ENCODE assay signal across 28 mouse cellular contexts in the genomic region with DNA sequence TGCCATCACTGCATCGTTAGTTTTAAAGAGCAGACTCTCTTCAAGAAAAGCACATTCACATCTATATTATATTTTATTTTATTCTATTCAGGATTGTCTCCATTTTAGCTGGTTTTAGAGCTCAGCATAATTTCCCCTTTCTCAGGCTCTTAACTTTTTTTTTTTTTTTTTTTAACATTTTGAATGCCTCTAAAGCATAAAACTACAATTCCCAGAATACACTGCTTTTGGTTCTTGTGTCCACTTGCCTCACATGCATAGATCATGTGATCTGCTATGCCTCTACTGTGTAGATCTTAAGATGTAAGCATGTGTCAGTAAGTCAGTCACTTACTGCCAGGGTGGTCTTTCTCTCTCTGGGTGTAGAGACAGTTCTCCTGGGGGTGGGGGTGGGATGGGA. TPM values are rescaled to one million over a fixed set of nuclear protein-coding genes. Genes with fewer than 3 reads are reported as not detected.
DNase-seq lines count a peak whose midpoint lies in the region; ATAC-seq and TF ChIP-seq lines count a peak whose summit lies in the region.
"Had no signal": no experiment of that assay in that cellular context is flagged by ENCODE, and none has a peak within 500 bp of the region (broad histone marks: within the 10 kb centered on the region; RNA-seq: fewer than 3 reads in every experiment).

No protein-coding gene starts in this region.

- ATAC-seq in embryonic facial prominence, embryonic 11.5 days (replicated peaks; ENCODE audit: insufficient number of reproducible peaks, low FRiP score, low TSS enrichment, low read depth) = no peak
- ATAC-seq: CD4-positive, CD25-positive, alpha-beta regulatory T cell, adult 4 months; forebrain, embryonic 14.5 days; forebrain, postnatal 0 days had no signal

- no peak for TF ChIP-seq RAD21 in CH12.LX (IDR thresholded peaks at IDR 0.05; ENCODE audit: low read depth, low read length)
- no peak for TF ChIP-seq RAD21 in MEL (IDR thresholded peaks at IDR 0.05; ENCODE audit: low read depth, low read length)

- H3K27me3 ChIP-seq in embryonic facial prominence, embryonic 11.5 days (ENCODE audit: control insufficient read depth, insufficient read depth, low read length) = no peaks in the 10 kb centered on the region
- peaks cover 17% of the 10 kb centered on the region for H3K27me3 ChIP-seq in embryonic facial prominence, embryonic 10.5 days (replicated peaks; ENCODE audit: low read depth, poor library complexity, severe bottlenecking)
- H3K27me3 ChIP-seq in CH12.LX (replicated peaks) (no peaks in the 10 kb centered on the region), MEL (ENCODE audit: control insufficient read depth in 1 of 2, insufficient read depth in 2 of 2, low read length in 2 of 2) (no peaks in the 10 kb centered on the region)

- TF ChIP-seq CTCF in CH12.LX (conservative IDR thresholded peaks at IDR 0.05 in 1 of 2, IDR thresholded peaks at IDR 0.05 in 1 of 2; ENCODE audit: low read depth in 2 of 2, low read length in 2 of 2) (no peak), MEL (IDR thresholded peaks at IDR 0.05 in 2 of 3, conservative IDR thresholded peaks at IDR 0.05 in 1 of 3; ENCODE audit: control insufficient read depth in 1 of 3, insufficient read depth in 1 of 3, low read depth in 2 of 3, low read length in 3 of 3, poor library complexity in 1 of 3, severe bottlenecking in 1 of 3) (no peak)

- peak; percentile 35 for DNase-seq in embryonic facial prominence, embryonic 11.5 days (ENCODE audit: low spot score)
- DNase-seq in embryonic facial prominence, embryonic 10.5 days (ENCODE audit: low spot score) = no peak
- DNase-seq in 3T3-L1 (ENCODE audit: low read depth, low spot score) (peak; percentile 38), CH12.LX (ENCODE audit: extremely low read depth) (no peak), MEL (ENCODE audit: low read depth, low spot score) (no peak), adipocyte (ENCODE audit: low spot score) (no peak)
- DNase-seq in spleen, postnatal 36 days (ENCODE audit: low spot score in 2 of 2) = no peak
- DNase-seq in right cerebral cortex, adult 18-20 months = no peak
- DNase-seq: adrenal gland, adult 8-10 months; adrenal gland, postnatal 14 days; adrenal gland, postnatal 36 days; cerebellum, adult 11 months; cerebellum, adult 18-20 months; cerebellum, adult 8-10 months; cerebellum, adult 9-11 months; cerebellum, postnatal 14 days; cerebellum, postnatal 36 days; embryo, embryonic 11 days; forebrain, postnatal 0 days had no signal

- no peak for TF ChIP-seq POLR2A in CH12.LX (IDR thresholded peaks at IDR 0.05; ENCODE audit: low read depth, low read length)
- TF ChIP-seq POLR2A in MEL (IDR thresholded peaks at IDR 0.05; ENCODE audit: control insufficient read depth in 1 of 2, insufficient read depth in 1 of 2, low read depth in 1 of 2, low read length in 2 of 2, poor library complexity in 1 of 2) = no peak

- no peak for TF ChIP-seq EP300 in CH12.LX (IDR thresholded peaks at IDR 0.05; ENCODE audit: low read length)
- no peak for TF ChIP-seq EP300 in MEL (IDR thresholded peaks at IDR 0.05; ENCODE audit: low read depth in 1 of 2, low read length in 2 of 2)

- no peak overlapping the region for H3K4me2 ChIP-seq in embryonic facial prominence, embryonic 11.5 days (ENCODE audit: low read depth, low read length)
- H3K4me2 ChIP-seq in CH12.LX (ENCODE audit: insufficient read depth, low read depth, poor library complexity, severe bottlenecking) = no peak overlapping the region
- H3K4me2 ChIP-seq: embryonic facial prominence, embryonic 13.5 days; embryonic facial prominence, embryonic 15.5 days; forebrain, embryonic 12.5 days had no signal

- no peaks in the 10 kb centered on the region for H3K9me3 ChIP-seq in embryonic facial prominence, embryonic 11.5 days (replicated peaks; ENCODE audit: control insufficient read depth, low read length)
- no peaks in the 10 kb centered on the region for H3K9me3 ChIP-seq in embryonic facial prominence, embryonic 10.5 days
- no peaks in the 10 kb centered on the region for H3K9me3 ChIP-seq in CH12.LX (replicated peaks; ENCODE audit: low read length)
- no peaks in the 10 kb centered on the region for H3K9me3 ChIP-seq in MEL (replicated peaks; ENCODE audit: insufficient read depth, low read length)
- H3K9me3 ChIP-seq: embryonic facial prominence, embryonic 13.5 days; embryonic facial prominence, embryonic 15.5 days; forebrain, embryonic 10.5 days; forebrain, embryonic 12.5 days; G1E had no signal

- in situ Hi-C loops in CH12.LX (cut with MboI; ENCODE audit: low pct_ligation_motif_present, low pct_unique_long_range_greater_than_20kb, low sequenced_read_pairs) = no loop called here

- no peak overlapping the region for H3K9ac ChIP-seq in embryonic facial prominence, embryonic 11.5 days (replicated peaks; ENCODE audit: low read length)
- no peak overlapping the region for H3K9ac ChIP-seq in CH12.LX (ENCODE audit: insufficient read depth, low read depth)
- no peak overlapping the region for H3K9ac ChIP-seq in MEL (ENCODE audit: control insufficient read depth, low read depth, low read length, poor library complexity, severe bottlenecking)
- H3K9ac ChIP-seq: embryonic facial prominence, embryonic 13.5 days; embryonic facial prominence, embryonic 15.5 days; forebrain, embryonic 12.5 days; forebrain, postnatal 0 days had no signal

- dilution Hi-C loops in CH12.LX (cut with MboI; ENCODE audit: extremely low pct_ligation_motif_present, extremely low pct_unique_long_range_greater_than_20kb, low sequenced_read_pairs) = no loop called here

- no peak overlapping the region for H3K4me3 ChIP-seq in embryonic facial prominence, embryonic 11.5 days (ENCODE audit: low read depth, low read length)
- H3K4me3 ChIP-seq in embryonic facial prominence, embryonic 10.5 days = no peak overlapping the region
- no peak overlapping the region for H3K4me3 ChIP-seq in CH12.LX (replicated peaks in 1 of 3; ENCODE audit: low read depth in 2 of 3, low read length in 2 of 3, poor library complexity in 1 of 3)
- no peak overlapping the region for H3K4me3 ChIP-seq in MEL (ENCODE audit: control insufficient read depth in 1 of 2, insufficient read depth in 1 of 2, low read depth in 2 of 2, low read length in 2 of 2)
- H3K4me3 ChIP-seq: embryonic facial prominence, embryonic 13.5 days; embryonic facial prominence, embryonic 15.5 days; erythroblast, embryonic 14.5 days; forebrain, embryonic 10.5 days; forebrain, embryonic 12.5 days had no signal

- H3K4me1 ChIP-seq in embryonic facial prominence, embryonic 11.5 days (ENCODE audit: control insufficient read depth, insufficient read depth, low read length) = no peaks in the 10 kb centered on the region
- peaks cover 8% of the 10 kb centered on the region for H3K4me1 ChIP-seq in embryonic facial prominence, embryonic 10.5 days
- H3K4me1 ChIP-seq in CH12.LX (ENCODE audit: control insufficient read depth in 1 of 2, insufficient read depth in 2 of 2) (peaks cover 0 to 13% of the 10 kb centered on the region in 2 experiments; a peak in 2 of 4 replicates), MEL (ENCODE audit: control insufficient read depth in 1 of 2, insufficient read depth in 2 of 2, low read length in 2 of 2) (no peaks in the 10 kb centered on the region)

- H3K27ac ChIP-seq in embryonic facial prominence, embryonic 11.5 days (replicated peaks; ENCODE audit: low read depth, low read length) = no peak overlapping the region
- H3K27ac ChIP-seq in embryonic facial prominence, embryonic 10.5 days (replicated peaks) = no peak overlapping the region
- H3K27ac ChIP-seq in CH12.LX (ENCODE audit: insufficient read depth, low read depth) (no peak overlapping the region), MEL (ENCODE audit: control insufficient read depth, low read depth, low read length) (no peak overlapping the region)
- H3K27ac ChIP-seq: embryonic facial prominence, embryonic 13.5 days; embryonic facial prominence, embryonic 15.5 days; forebrain, embryonic 10.5 days; forebrain, embryonic 12.5 days had no signal

- H3K79me2 ChIP-seq in CH12.LX (replicated peaks; ENCODE audit: control insufficient read depth, extremely low read depth, insufficient read depth, poor library complexity, severe bottlenecking) = no peaks in the 10 kb centered on the region
- no peaks in the 10 kb centered on the region for H3K79me2 ChIP-seq in MEL (ENCODE audit: control insufficient read depth, insufficient read depth, low read length, poor library complexity)

- WGBS in embryonic facial prominence, embryonic 11.5 days = 100% methylated on average over 1 of the region's 1 CpGs
- WGBS in embryonic facial prominence, embryonic 10.5 days = 89% methylated on average over 1 of the region's 1 CpGs

- H3K36me3 ChIP-seq in embryonic facial prominence, embryonic 11.5 days (replicated peaks; ENCODE audit: control insufficient read depth, insufficient read depth, low read depth, low read length) = no peaks in the 10 kb centered on the region
- H3K36me3 ChIP-seq in embryonic facial prominence, embryonic 10.5 days (replicated peaks) = no peaks in the 10 kb centered on the region
- no peaks in the 10 kb centered on the region for H3K36me3 ChIP-seq in CH12.LX (replicated peaks in 1 of 2; ENCODE audit: control insufficient read depth in 1 of 2, insufficient read depth in 1 of 2, low read length in 1 of 2)
- no peaks in the 10 kb centered on the region for H3K36me3 ChIP-seq in MEL (ENCODE audit: control insufficient read depth in 1 of 2, insufficient read depth in 2 of 2, low read length in 2 of 2)
- H3K36me3 ChIP-seq: embryonic facial prominence, embryonic 13.5 days; embryonic facial prominence, embryonic 15.5 days; forebrain, embryonic 10.5 days; forebrain, embryonic 12.5 days; G1E had no signal

TF ChIP-seq in CH12.LX, 34 proteins besides CTCF, POLR2A, EP300 and RAD21:
- peak; percentile 63 for TF ChIP-seq HCFC1 (IDR thresholded peaks at IDR 0.05; ENCODE audit: low read depth, low read length)
- no peak for TF ChIP-seq ZKSCAN1 (IDR thresholded peaks at IDR 0.05; ENCODE audit: borderline replicate concordance, low read depth, low read length)
TF ChIP-seq in CH12.LX: peak in this region for 1.

TF ChIP-seq in MEL, 35 proteins besides CTCF, POLR2A, EP300 and RAD21:
- TF ChIP-seq USF1 (IDR thresholded peaks at IDR 0.05; ENCODE audit: low read depth, low read length) (peak; percentile 38; the same call in 1 of the 2 replicates), MXI1 (IDR thresholded peaks at IDR 0.05; ENCODE audit: low read depth, low read length) (no peak)

RNA-seq across cellular contexts. Expression of a gene that starts 30.3 kb away (rescaled TPM):
- 4.3 and 7.0 TPM in 2 replicates for polyA plus RNA-seq in embryonic facial prominence, embryonic 11.5 days (2014; fragmentation: Nextera tagmentation; extraction: Ambion mirVana)
- 3.1 and 4.5 TPM in 2 replicates for polyA plus RNA-seq in embryonic facial prominence, embryonic 10.5 days (2016; fragmentation: Nextera tagmentation; extraction: Ambion mirVana)
- total RNA-seq in CH12.LX (2012; rRNA removed) (not detected in 2 replicates), CH12.LX (2014; rRNA removed) (not detected in 2 replicates), MEL (2012; rRNA removed) (not detected in 2 replicates)
- polyA plus RNA-seq in CH12.LX (2012; ENCODE audit: insufficient read length, low read depth) (not detected in 2 replicates), MEL (2012; ENCODE audit: insufficient read depth in 1 of 2, insufficient read length in 2 of 2, low read depth in 1 of 2, low replicate concordance in 2 of 2, missing spikeins in 1 of 2) (not detected)
- total RNA-seq: common myeloid progenitor, adult 5-6 weeks; forebrain, postnatal 0 days had no signal
- polyA plus RNA-seq: CD4-positive, CD25-positive, alpha-beta regulatory T cell, adult 4 months; erythroblast, embryonic 14.5 days; forebrain, postnatal 0 days; G1E had no signal

Comparison
In these comparisons a context has a peak if more than half of its experiments do, and no peak if none do; other contexts are left out.
1. DNase-seq: peak in embryonic facial prominence, embryonic 11.5 days (single experiment) and 3T3-L1 (single experiment); none in embryonic facial prominence, embryonic 10.5 days (single experiment), CH12.LX (single experiment), MEL (single experiment), adipocyte (single experiment), spleen, postnatal 36 days (0 of 2) and right cerebral cortex, adult 18-20 months (single experiment).